Comparison of ENCODE assay signal across 8 mouse cellular contexts in the genomic region with DNA sequence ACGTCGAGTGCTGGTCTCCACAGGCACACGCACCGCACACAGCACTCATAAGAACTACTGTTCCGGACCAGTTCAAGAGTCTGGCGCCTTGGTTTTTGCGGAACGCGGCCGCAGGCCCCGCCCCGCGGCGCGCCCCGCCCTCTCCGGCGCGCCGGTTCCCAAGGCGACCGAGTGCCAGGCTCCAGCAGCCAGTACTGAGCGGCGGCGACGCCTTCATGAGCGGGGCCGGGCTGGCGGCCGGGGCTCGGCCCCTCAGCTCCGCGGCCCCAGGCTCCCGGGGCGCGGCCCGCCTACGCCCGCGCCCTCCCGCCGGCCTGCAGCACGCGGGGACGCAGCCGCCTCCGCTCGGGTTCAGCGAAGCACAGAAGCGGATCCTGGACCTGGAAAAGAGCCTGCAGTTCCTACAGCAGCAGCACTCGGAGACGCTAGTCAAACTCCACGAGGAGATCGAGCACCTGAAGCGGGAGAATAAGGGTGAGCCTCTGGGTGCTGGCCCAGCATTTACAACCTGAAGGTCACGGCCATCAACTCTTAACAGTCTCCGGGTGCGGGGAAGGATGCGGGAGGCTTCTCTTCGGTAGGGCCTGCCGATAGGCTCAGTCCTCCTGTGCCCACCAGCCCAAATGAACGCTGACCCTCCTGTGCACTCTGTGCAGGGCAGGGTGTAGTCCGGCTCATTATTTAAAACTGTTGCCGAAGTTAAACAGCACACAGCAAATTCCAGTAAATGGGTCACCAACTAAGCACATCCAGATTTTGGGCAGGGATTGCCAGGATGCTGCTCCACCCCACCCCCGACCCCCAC. TPM values are rescaled to one million over a fixed set of nuclear protein-coding genes. Genes with fewer than 3 reads are reported as not detected.
DNase-seq lines count a peak whose midpoint lies in the region; ATAC-seq and TF ChIP-seq lines count a peak whose summit lies in the region.

A gene (plus strand): TSS at position 161 of the 805 bp plus-strand sequence.

- peak; percentile 94 for ATAC-seq in embryonic facial prominence, embryonic 15.5 days (ENCODE audit: insufficient number of reproducible peaks, low FRiP score, low TSS enrichment, low read depth)
- ATAC-seq in limb, embryonic 14.5 days (ENCODE audit: low FRiP score, low read depth): peak; percentile 92
- ATAC-seq in midbrain, postnatal 0 days (ENCODE audit: low FRiP score): peak; percentile 88

- no peaks in the 10 kb centered on the region for H3K27me3 ChIP-seq in embryonic facial prominence, embryonic 15.5 days
- H3K27me3 ChIP-seq in limb, embryonic 14.5 days (ENCODE audit: control insufficient read depth, insufficient read depth, low read length): no peaks in the 10 kb centered on the region
- H3K27me3 ChIP-seq in midbrain, postnatal 0 days (ENCODE audit: insufficient read depth, low read length): no peaks in the 10 kb centered on the region

- H3K9me3 ChIP-seq in embryonic facial prominence, embryonic 15.5 days (replicated peaks): no peaks in the 10 kb centered on the region
- no peaks in the 10 kb centered on the region for H3K9me3 ChIP-seq in limb, embryonic 14.5 days (ENCODE audit: control insufficient read depth, low read length)
- H3K9me3 ChIP-seq in midbrain, postnatal 0 days (ENCODE audit: low read length): no peaks in the 10 kb centered on the region

- H3K4me2 ChIP-seq in embryonic facial prominence, embryonic 15.5 days (replicated peaks): peak within 1 kb of the TSS; percentile 86
- peak within 1 kb of the TSS; percentile 79 for H3K4me2 ChIP-seq in limb, embryonic 14.5 days (replicated peaks; ENCODE audit: low read depth, low read length, severe bottlenecking)
- peak within 1 kb of the TSS; percentile 65 for H3K4me2 ChIP-seq in midbrain, postnatal 0 days (ENCODE audit: low read depth, low read length, poor library complexity, severe bottlenecking)

- peak; percentile 87 for DNase-seq in CD4-positive helper T cell, adult 2 months (ENCODE audit: low read depth, low spot score)
- DNase-seq in heart, adult 8-10 months (ENCODE audit: low spot score): peak; percentile 70
- DNase-seq in kidney, adult 8-10 months: peak; percentile 81
- peak; percentile 86 for DNase-seq in limb, embryonic 14.5 days (ENCODE audit: low spot score)
- peak; percentile 85 for DNase-seq in midbrain, postnatal 0 days (ENCODE audit: low spot score)
- DNase-seq in spleen, postnatal 10 days (ENCODE audit: low spot score in 2 of 2): peak; percentile 80 to 91

- peak within 1 kb of the TSS; percentile 54 for H3K9ac ChIP-seq in embryonic facial prominence, embryonic 15.5 days
- peak within 1 kb of the TSS; percentile 59 for H3K9ac ChIP-seq in limb, embryonic 14.5 days (ENCODE audit: low read depth, low read length, severe bottlenecking)
- H3K9ac ChIP-seq in midbrain, postnatal 0 days (replicated peaks; ENCODE audit: low read length, poor library complexity, severe bottlenecking): peak within 1 kb of the TSS; percentile 70

- TF ChIP-seq CTCF in bone marrow macrophage, adult 2 months (IDR thresholded peaks at IDR 0.05; ENCODE audit: low read depth, low read length): no peak
- no peak for TF ChIP-seq CTCF in midbrain, postnatal 0 days (IDR thresholded peaks at IDR 0.05)

- 2% methylated on average over 65 of the region's 65 CpGs for whole genome bisulfite sequencing in embryonic facial prominence, embryonic 15.5 days
- WGBS in limb, embryonic 14.5 days: 2% methylated on average over 49 of the region's 65 CpGs
- 3% methylated on average over 58 of the region's 65 CpGs for WGBS in midbrain, postnatal 0 days

- H3K4me3 ChIP-seq in bone marrow macrophage, adult 2 months (ENCODE audit: insufficient read depth, low read length): peak within 1 kb of the TSS; percentile 56
- peak within 1 kb of the TSS; percentile 64 for H3K4me3 ChIP-seq in embryonic facial prominence, embryonic 15.5 days (replicated peaks)
- peak within 1 kb of the TSS; percentile 58 for H3K4me3 ChIP-seq in limb, embryonic 14.5 days (replicated peaks; ENCODE audit: low read length)
- peak within 1 kb of the TSS; percentile 64 for H3K4me3 ChIP-seq in midbrain, postnatal 0 days (ENCODE audit: low read depth, low read length)

- no peak for TF ChIP-seq POLR2A in bone marrow macrophage, adult 2 months (IDR thresholded peaks at IDR 0.05; ENCODE audit: borderline replicate concordance, low read depth, low read length)
- TF ChIP-seq POLR2A in limb, embryonic 14.5 days (IDR thresholded peaks at IDR 0.05; ENCODE audit: borderline replicate concordance, extremely low read depth, insufficient read depth, insufficient read length): no peak

- H3K27ac ChIP-seq in bone marrow macrophage, adult 2 months (ENCODE audit: insufficient read depth, low read depth, low read length): no peak within 1 kb of the TSS
- peak within 1 kb of the TSS; percentile 69; the same call in 1 of the 2 replicates for H3K27ac ChIP-seq in embryonic facial prominence, embryonic 15.5 days (replicated peaks)
- H3K27ac ChIP-seq in limb, embryonic 14.5 days (replicated peaks; ENCODE audit: low read depth, low read length): peak within 1 kb of the TSS; percentile 33; the same call in 1 of the 2 replicates
- H3K27ac ChIP-seq in midbrain, postnatal 0 days (ENCODE audit: low read depth, low read length): peak within 1 kb of the TSS; percentile 19; the same call in 1 of the 2 replicates

- peaks cover 8% of the 10 kb centered on the region for H3K4me1 ChIP-seq in bone marrow macrophage, adult 2 months (ENCODE audit: control insufficient read depth, insufficient read depth, low read length)
- H3K4me1 ChIP-seq in embryonic facial prominence, embryonic 15.5 days: peaks cover 13% of the 10 kb centered on the region
- peaks cover 7% of the 10 kb centered on the region for H3K4me1 ChIP-seq in limb, embryonic 14.5 days (ENCODE audit: control insufficient read depth, insufficient read depth, low read length)
- 0 out of 2 replicates have a peak, but pooled peaks cover 4% of the 10 kb centered on the region for H3K4me1 ChIP-seq in midbrain, postnatal 0 days (ENCODE audit: insufficient read depth, low read length)

- H3K36me3 ChIP-seq in embryonic facial prominence, embryonic 15.5 days: peaks cover 53% of the 10 kb centered on the region
- peaks cover 44% of the 10 kb centered on the region for H3K36me3 ChIP-seq in limb, embryonic 14.5 days (ENCODE audit: control insufficient read depth, insufficient read depth, low read length)
- peaks cover 28% of the 10 kb centered on the region for H3K36me3 ChIP-seq in midbrain, postnatal 0 days (ENCODE audit: insufficient read depth, low read length)

RNA-seq across cellular contexts. Expression of the gene that starts here (rescaled TPM):
- polyA plus RNA-seq in bone marrow macrophage, adult 2 months (2012; ENCODE audit: insufficient read depth, insufficient read length, missing spikeins): not detected in 2 replicates
- 15.4 and 15.9 TPM in 2 replicates for polyA plus RNA-seq in embryonic facial prominence, embryonic 15.5 days (2015; fragmentation: Nextera tagmentation; extraction: Ambion mirVana)
- under 1 TPM in 2 of 4 experiments, not detected in 2; 0.60 to 0.62 TPM for total RNA-seq in heart, adult 8-10 months (2022)
- 7.9 and 8.9 TPM in 2 replicates for polyA plus RNA-seq in limb, embryonic 14.5 days (2012; rRNA removed)
- 6.5 and 7.0 TPM in 2 replicates for polyA plus RNA-seq in limb, embryonic 14.5 days (2014; fragmentation: Nextera tagmentation; extraction: Ambion mirVana)
- total RNA-seq in midbrain, postnatal 0 days (2014; rRNA removed): 22.5 and 25.3 TPM in 2 replicates
- 30.8 and 35.5 TPM in 2 replicates for polyA plus RNA-seq in midbrain, postnatal 0 days (2015; fragmentation: Nextera tagmentation; extraction: Ambion mirVana)

Comparison
In these comparisons a context has a peak if more than half of its experiments do, and no peak if none do; other contexts are left out.
1. RNA of the gene that starts here (total RNA-seq): 22.5 to 25.3 TPM in midbrain, postnatal 0 days; 0.60 to 0.62 TPM in heart, adult 8-10 months; every median in the first group is over 10 times any median in the second.
2. Peak in DNase-seq in heart, adult 8-10 months; RNA of the gene not detected or under 1 TPM.
3. Peak in every context shown above with its lines, with median percentiles within 50 percentile points of each other: DNase-seq, H3K4me3 ChIP-seq, ATAC-seq, H3K4me2 ChIP-seq and H3K9ac ChIP-seq.